Mouse (Mus musculus): Measurements from ENCODE around the gene B3gnt7. TPM values are rescaled to one million over a fixed set of nuclear protein-coding genes. Genes with fewer than 3 reads are reported as not detected.
A peak's percentile ranks its signal among the peaks of the same experiment; 100 is the strongest.

The B3gnt7 gene
- polyA plus RNA-seq, 1 experiment from 2014 or later, result 6.7 TPM

- Histone ChIP-seq H3K9ac (ENCODE audit: low read depth, low read length) (no peak overlapping the region), H3K4me1 (ENCODE audit: control insufficient read depth, insufficient read depth, low read length) (peaks cover 7% of the 10 kb centered on the region; the same call in 1 of the 2 replicates), H3K27me3 (replicated peaks; ENCODE audit: control insufficient read depth, insufficient read depth, low read length) (peaks cover 16% of the 10 kb centered on the region), H3K4me2 (ENCODE audit: low read depth, low read length) (no peak overlapping the region), H3K4me3 (ENCODE audit: low read length) (no peak overlapping the region), H3K27ac (ENCODE audit: low read length) (no peak overlapping the region), H3K36me3 (ENCODE audit: control insufficient read depth, insufficient read depth, low read length) (no peaks in the 10 kb centered on the region), H3K9me3 (ENCODE audit: control insufficient read depth, low read length) (no peaks in the 10 kb centered on the region)
- WGBS, result 53% methylated on average over 4 of the region's 4 CpGs
- no peak for ATAC-seq
Measured at GRCm38 (mm10) chr1:86307871-86308641, 5.4 kb downstream of the B3gnt7 start.

- H3K4me2 ChIP-seq (ENCODE audit: low read depth, low read length), result no peak overlapping the region
- peak; percentile 11; the same call in 1 of the 2 replicates for ATAC-seq
- no peak overlapping the region for H3K27ac ChIP-seq (ENCODE audit: low read length)
- no peaks in the 10 kb centered on the region for H3K36me3 ChIP-seq (ENCODE audit: control insufficient read depth, insufficient read depth, low read length)
- H3K4me3 ChIP-seq (ENCODE audit: low read length), result no peak overlapping the region
- WGBS, result 83% methylated on average over 7 of the region's 7 CpGs
- H3K27me3 ChIP-seq (replicated peaks; ENCODE audit: control insufficient read depth, insufficient read depth, low read length), result 0 out of 2 replicates have a peak, but pooled peaks cover 7% of the 10 kb centered on the region
- H3K4me1 ChIP-seq (ENCODE audit: control insufficient read depth, insufficient read depth, low read length), result peaks cover 5% of the 10 kb centered on the region; the same call in 1 of the 2 replicates
- H3K9ac ChIP-seq (ENCODE audit: low read depth, low read length), result no peak overlapping the region
- no peaks in the 10 kb centered on the region for H3K9me3 ChIP-seq (ENCODE audit: control insufficient read depth, low read length)
Measured at GRCm38 (mm10) chr1:86309270-86309833, 6.7 kb downstream of the B3gnt7 start.

GRCm38 (mm10) chr1:86310536-86311310 is 8.1 kb downstream of the B3gnt7 start:
- ATAC-seq, result no peak
- H3K27me3 ChIP-seq (replicated peaks; ENCODE audit: control insufficient read depth, insufficient read depth, low read length), result no peaks in the 10 kb centered on the region
- H3K27ac ChIP-seq (ENCODE audit: low read length), result no peak overlapping the region
- H3K4me3 ChIP-seq (ENCODE audit: low read length), result no peak overlapping the region
- 43% methylated on average over 15 of the region's 15 CpGs for WGBS
- H3K9ac ChIP-seq (ENCODE audit: low read depth, low read length), result no peak overlapping the region
- H3K9me3 ChIP-seq (ENCODE audit: control insufficient read depth, low read length), result no peaks in the 10 kb centered on the region
- H3K36me3 ChIP-seq (ENCODE audit: control insufficient read depth, insufficient read depth, low read length), result no peaks in the 10 kb centered on the region
- H3K4me2 ChIP-seq (ENCODE audit: low read depth, low read length), result no peak overlapping the region
- peaks cover 5% of the 10 kb centered on the region; the same call in 1 of the 2 replicates for H3K4me1 ChIP-seq (ENCODE audit: control insufficient read depth, insufficient read depth, low read length)

- H3K27ac ChIP-seq (ENCODE audit: low read length), result no peak overlapping the region
- H3K9me3 ChIP-seq (ENCODE audit: control insufficient read depth, low read length), result no peaks in the 10 kb centered on the region
- H3K9ac ChIP-seq (ENCODE audit: low read depth, low read length), result no peak overlapping the region
- ATAC-seq, result no peak
- H3K4me2 ChIP-seq (ENCODE audit: low read depth, low read length), result no peak overlapping the region
- no peak overlapping the region for H3K4me3 ChIP-seq (ENCODE audit: low read length)
- no peaks in the 10 kb centered on the region for H3K27me3 ChIP-seq (replicated peaks; ENCODE audit: control insufficient read depth, insufficient read depth, low read length)
- H3K4me1 ChIP-seq (ENCODE audit: control insufficient read depth, insufficient read depth, low read length), result peaks cover 5% of the 10 kb centered on the region; the same call in 1 of the 2 replicates
- WGBS, result 39% methylated on average over 10 of the region's 10 CpGs
- H3K36me3 ChIP-seq (ENCODE audit: control insufficient read depth, insufficient read depth, low read length), result no peaks in the 10 kb centered on the region
Measured at GRCm38 (mm10) chr1:86311467-86312005, 8.9 kb downstream of the B3gnt7 start.

GRCm38 (mm10) chr1:86312269-86312668 is 9.6 kb downstream of the B3gnt7 start:
- H3K36me3 ChIP-seq (ENCODE audit: control insufficient read depth, insufficient read depth, low read length), result no peaks in the 10 kb centered on the region
- H3K27ac ChIP-seq (ENCODE audit: low read length), result no peak overlapping the region
- H3K4me1 ChIP-seq (ENCODE audit: control insufficient read depth, insufficient read depth, low read length), result peaks cover 5% of the 10 kb centered on the region; the same call in 1 of the 2 replicates
- ATAC-seq, result peak; percentile 21; the same call in 1 of the 2 replicates
- no peaks in the 10 kb centered on the region for H3K27me3 ChIP-seq (replicated peaks; ENCODE audit: control insufficient read depth, insufficient read depth, low read length)
- no peak overlapping the region for H3K9ac ChIP-seq (ENCODE audit: low read depth, low read length)
- H3K4me3 ChIP-seq (ENCODE audit: low read length), result no peak overlapping the region
- 78% methylated on average over 3 of the region's 3 CpGs for WGBS
- no peaks in the 10 kb centered on the region for H3K9me3 ChIP-seq (ENCODE audit: control insufficient read depth, low read length)
- H3K4me2 ChIP-seq (ENCODE audit: low read depth, low read length), result no peak overlapping the region

- ATAC-seq, result no peak
Measured at GRCm38 (mm10) chr1:86313096-86313771, 10.6 kb downstream of the B3gnt7 start.

GRCm38 (mm10) chr1:86313772-86314125 is 11.1 kb downstream of the B3gnt7 start:
- Histone ChIP-seq H3K27ac (ENCODE audit: low read length) (no peak overlapping the region), H3K9ac (ENCODE audit: low read depth, low read length) (no peak overlapping the region), H3K4me2 (ENCODE audit: low read depth, low read length) (0 out of 2 replicates have a peak overlapping the region, but pooled peaks have one; percentile 4), H3K27me3 (replicated peaks; ENCODE audit: control insufficient read depth, insufficient read depth, low read length) (no peaks in the 10 kb centered on the region), H3K36me3 (ENCODE audit: control insufficient read depth, insufficient read depth, low read length) (no peaks in the 10 kb centered on the region), H3K9me3 (ENCODE audit: control insufficient read depth, low read length) (no peaks in the 10 kb centered on the region), H3K4me1 (ENCODE audit: control insufficient read depth, insufficient read depth, low read length) (peaks cover 5% of the 10 kb centered on the region; the same call in 1 of the 2 replicates), H3K4me3 (ENCODE audit: low read length) (no peak overlapping the region)
- WGBS, result 24% methylated on average over 15 of the region's 15 CpGs
- ATAC-seq, result no peak

More at GRCm38 (mm10) chr1:86313096-86313771, 10.6 kb downstream of the B3gnt7 start:
- 0 out of 2 replicates have a peak overlapping the region, but pooled peaks have one; percentile 4 for H3K4me2 ChIP-seq (ENCODE audit: low read depth, low read length)
- H3K27me3 ChIP-seq (replicated peaks; ENCODE audit: control insufficient read depth, insufficient read depth, low read length), result no peaks in the 10 kb centered on the region
- WGBS, result 48% methylated on average over 16 of the region's 16 CpGs
- H3K27ac ChIP-seq (ENCODE audit: low read length), result no peak overlapping the region
- H3K9me3 ChIP-seq (ENCODE audit: control insufficient read depth, low read length), result no peaks in the 10 kb centered on the region
- no peak overlapping the region for H3K4me3 ChIP-seq (ENCODE audit: low read length)
- H3K9ac ChIP-seq (ENCODE audit: low read depth, low read length), result no peak overlapping the region
- peaks cover 5% of the 10 kb centered on the region; the same call in 1 of the 2 replicates for H3K4me1 ChIP-seq (ENCODE audit: control insufficient read depth, insufficient read depth, low read length)
- no peaks in the 10 kb centered on the region for H3K36me3 ChIP-seq (ENCODE audit: control insufficient read depth, insufficient read depth, low read length)

GRCm38 (mm10) chr1:86320822-86321413 is 18.3 kb downstream of the B3gnt7 start:
- no peak for ATAC-seq
- Histone ChIP-seq H3K4me2 (ENCODE audit: low read depth, low read length) (no peak overlapping the region), H3K4me3 (ENCODE audit: low read length) (no peak overlapping the region), H3K36me3 (ENCODE audit: control insufficient read depth, insufficient read depth, low read length) (no peaks in the 10 kb centered on the region), H3K9ac (ENCODE audit: low read depth, low read length) (no peak overlapping the region), H3K9me3 (ENCODE audit: control insufficient read depth, low read length) (no peaks in the 10 kb centered on the region), H3K4me1 (ENCODE audit: control insufficient read depth, insufficient read depth, low read length) (no peaks in the 10 kb centered on the region), H3K27ac (ENCODE audit: low read length) (no peak overlapping the region), H3K27me3 (replicated peaks; ENCODE audit: control insufficient read depth, insufficient read depth, low read length) (no peaks in the 10 kb centered on the region)
- WGBS, result 88% methylated on average over 6 of the region's 8 CpGs
